Mouse (Mus musculus) splenic B cell, adult 2 months (primary cell): Measurements from ENCODE around the gene Csrp1.

Experiments
- DNase-seq: peaks from one replicate; pipeline ENCODE4 v3.0.0-alpha.2; 2011; ENCODE audit warnings: low read depth, low spot score
- H3K27me3 ChIP-seq: 2 replicates; pipeline ENCODE4 v1.6.1; 2012; ENCODE audit warnings: mild to moderate bottlenecking, low read length, moderate library complexity, mixed read lengths; ENCODE audit not compliant: control insufficient read depth, poor library complexity, insufficient read depth, severe bottlenecking
- H3K36me3 ChIP-seq: 2 replicates; pipeline ENCODE4 v1.6.1; 2012; ENCODE audit warnings: mild to moderate bottlenecking, low read length, moderate library complexity, mixed read lengths; ENCODE audit not compliant: control insufficient read depth, poor library complexity, insufficient read depth, severe bottlenecking

Gene Csrp1

DNA sequence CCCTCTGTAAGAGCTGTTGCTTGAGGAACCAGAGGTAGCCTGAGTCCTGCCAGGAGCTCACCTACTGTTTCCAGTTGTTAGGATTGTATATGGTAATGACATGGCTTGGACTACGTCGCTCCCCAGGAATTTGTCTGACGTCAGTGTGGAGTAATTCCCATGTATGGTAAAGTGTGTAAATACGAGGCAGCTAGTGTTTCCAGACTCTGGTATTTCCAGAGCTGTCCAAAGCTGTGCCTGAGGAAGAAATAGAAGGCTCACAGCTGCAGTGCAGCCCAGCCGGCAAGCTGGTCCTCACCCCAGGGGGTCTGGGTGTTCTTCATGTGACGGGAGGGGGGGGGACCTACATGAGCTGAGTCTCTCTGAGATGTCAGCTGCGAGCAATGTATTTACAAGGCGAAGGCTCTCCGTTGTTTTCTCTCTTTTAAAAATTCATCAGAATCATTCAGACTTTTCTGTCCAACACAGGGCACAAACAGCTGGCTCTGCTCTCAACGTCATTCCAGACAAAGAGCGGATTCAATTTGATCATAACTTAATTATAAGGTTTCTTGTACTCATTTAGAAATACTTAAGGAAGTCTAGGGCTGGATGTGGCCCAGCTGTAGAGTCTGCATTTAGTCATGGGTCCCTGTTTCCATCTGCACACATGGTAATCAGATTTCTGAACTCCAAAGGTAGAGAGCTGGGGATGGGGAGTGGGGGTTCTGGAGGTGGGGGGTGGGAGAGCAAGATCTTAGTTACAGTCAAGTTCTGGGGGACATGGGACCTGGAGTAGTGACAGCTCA, 12.2 kb downstream of the Csrp1 start:
- Histone ChIP-seq H3K36me3 (no peaks in the 10 kb centered on the region; the same call in 1 of the 2 replicates), H3K27me3 (no peaks in the 10 kb centered on the region)
- DNase-seq, result no peak

DNA sequence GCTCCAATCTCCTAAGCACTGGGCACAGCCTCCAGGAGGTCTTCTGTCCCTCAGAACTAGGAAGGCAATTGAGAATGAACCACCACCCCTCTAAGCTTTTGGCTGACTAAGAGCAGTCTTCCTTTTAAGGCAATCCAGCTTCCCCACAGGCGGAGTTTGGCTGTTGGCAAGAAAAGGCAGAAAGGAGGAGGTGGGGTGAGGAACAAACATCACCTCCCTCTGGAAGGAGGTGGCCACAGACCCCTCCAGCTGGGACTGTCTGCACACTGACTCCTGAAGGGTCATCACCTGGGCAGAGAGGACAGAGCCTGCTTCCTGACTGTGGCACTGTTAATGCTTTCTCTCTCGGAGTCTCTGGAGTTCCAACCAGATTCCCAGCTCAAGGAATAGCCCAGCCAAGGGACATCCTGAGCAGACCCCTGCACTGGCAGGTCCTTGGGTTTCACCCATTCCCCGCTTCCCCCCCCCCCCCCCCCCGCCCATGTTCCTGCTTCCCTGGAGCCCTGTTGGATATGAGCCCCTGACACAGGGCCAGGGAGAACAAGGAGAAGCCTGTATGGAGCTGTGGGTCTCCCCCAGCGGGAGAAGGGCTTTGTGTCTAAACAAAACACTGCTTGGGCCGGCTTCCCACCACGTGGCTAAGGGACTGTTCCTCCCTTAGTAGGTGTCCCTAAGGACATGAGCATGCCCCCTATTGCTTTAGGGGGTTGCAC, 14.5 kb downstream of the Csrp1 start:
- no peak for DNase-seq
- H3K27me3 ChIP-seq, result no peaks in the 10 kb centered on the region
- H3K36me3 ChIP-seq, result no peaks in the 10 kb centered on the region; the same call in 1 of the 2 replicates

DNA sequence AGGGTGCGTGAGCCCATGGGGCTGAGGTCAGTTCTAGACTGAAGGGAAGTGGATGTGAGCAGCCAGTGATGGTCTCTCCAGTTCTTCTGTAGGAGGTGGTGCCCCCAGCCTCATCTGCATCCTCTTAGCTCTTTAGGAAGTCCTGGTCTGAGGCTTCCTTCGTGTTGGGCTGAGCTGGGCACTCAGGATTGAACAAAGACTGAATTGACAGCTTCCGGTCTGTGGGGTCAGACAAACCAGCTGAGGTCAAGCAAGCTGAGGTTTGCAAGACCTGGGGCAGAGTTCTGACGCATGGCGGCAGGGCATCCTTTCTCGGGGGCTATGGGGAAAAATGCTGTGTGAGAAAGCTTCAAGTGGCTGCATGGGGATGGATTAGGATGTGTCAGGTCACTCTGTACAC, 15.6 kb downstream of the Csrp1 start:
- Histone ChIP-seq H3K27me3 (no peaks in the 10 kb centered on the region), H3K36me3 (no peaks in the 10 kb centered on the region; the same call in 1 of the 2 replicates)
- no peak for DNase-seq

DNA sequence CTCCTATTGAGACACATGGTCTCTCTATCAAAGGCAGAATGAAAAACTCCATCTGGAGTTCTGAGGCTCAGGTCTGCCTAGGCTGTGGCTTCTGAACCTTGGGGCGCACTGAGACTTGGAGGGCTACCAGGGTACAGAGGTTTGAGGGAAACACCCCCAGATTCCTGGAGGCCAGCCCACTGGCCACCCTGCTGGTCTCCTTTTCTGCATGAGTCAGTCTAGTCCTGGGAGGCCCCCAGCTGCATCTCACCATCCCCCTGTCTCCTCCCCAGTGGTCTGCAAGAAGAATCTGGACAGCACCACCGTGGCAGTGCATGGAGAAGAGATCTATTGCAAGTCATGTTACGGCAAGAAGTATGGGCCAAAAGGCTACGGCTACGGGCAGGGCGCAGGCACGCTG, 25.1 kb downstream of the Csrp1 start:
- Histone ChIP-seq H3K36me3 (no peaks in the 10 kb centered on the region; the same call in none of the 2 replicates), H3K27me3 (no peaks in the 10 kb centered on the region)
- no peak for DNase-seq

DNA sequence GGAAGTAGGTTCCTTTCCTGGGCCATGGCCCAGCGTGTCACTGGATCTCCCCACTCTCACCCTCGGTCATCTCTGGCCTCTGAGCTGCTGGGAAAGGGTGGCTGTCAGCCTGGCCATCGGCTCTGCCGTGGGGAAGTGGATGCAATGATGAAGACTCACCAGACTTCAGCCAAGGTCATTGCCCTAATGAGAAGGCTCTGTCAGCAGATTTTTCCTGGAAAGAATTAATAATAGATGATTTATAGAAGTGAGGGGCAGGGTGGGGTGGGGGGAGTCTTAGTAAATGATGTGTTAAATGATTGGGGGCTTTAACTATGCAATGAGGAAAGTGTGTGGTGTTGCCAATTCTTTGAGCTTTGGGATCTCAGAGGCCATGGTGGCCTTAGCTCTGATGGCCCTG, 26.4 kb downstream of the Csrp1 start:
- no peak for DNase-seq
- Histone ChIP-seq H3K27me3 (no peaks in the 10 kb centered on the region), H3K36me3 (no peaks in the 10 kb centered on the region; the same call in none of the 2 replicates)

DNA sequence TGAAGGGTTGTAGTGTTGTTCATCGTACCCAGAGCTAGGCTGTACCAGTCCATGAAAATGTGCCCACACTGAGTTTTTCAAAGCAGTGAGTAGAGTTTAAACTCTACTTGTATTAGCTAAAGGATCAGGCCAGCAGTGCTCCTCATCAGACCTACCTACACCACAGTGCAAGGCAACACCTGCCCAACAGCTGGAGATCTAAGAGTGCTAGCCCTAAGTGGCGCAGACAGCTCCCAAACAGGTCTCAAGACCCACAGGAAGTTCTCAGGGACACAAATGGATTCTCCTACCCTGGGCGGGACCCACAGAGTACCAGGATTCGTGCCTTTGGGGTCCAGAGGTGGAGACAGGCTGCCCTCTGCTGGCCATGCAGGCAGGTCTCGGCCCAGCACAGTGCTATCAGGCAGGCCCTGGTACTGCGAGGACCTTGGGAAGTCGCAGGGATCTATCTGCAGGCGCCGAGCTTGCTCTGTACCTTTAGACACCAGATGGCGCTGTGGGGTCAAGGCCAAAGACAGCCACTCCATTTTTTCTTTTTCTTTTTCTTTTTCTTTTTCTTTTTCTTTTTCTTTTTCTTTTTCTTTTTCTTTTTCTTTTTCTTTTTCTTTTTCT, 33.0 kb downstream of the Csrp1 start:
- Histone ChIP-seq H3K27me3 (no peaks in the 10 kb centered on the region), H3K36me3 (no peaks in the 10 kb centered on the region; the same call in none of the 2 replicates)
- peak; percentile 95 for DNase-seq

DNA sequence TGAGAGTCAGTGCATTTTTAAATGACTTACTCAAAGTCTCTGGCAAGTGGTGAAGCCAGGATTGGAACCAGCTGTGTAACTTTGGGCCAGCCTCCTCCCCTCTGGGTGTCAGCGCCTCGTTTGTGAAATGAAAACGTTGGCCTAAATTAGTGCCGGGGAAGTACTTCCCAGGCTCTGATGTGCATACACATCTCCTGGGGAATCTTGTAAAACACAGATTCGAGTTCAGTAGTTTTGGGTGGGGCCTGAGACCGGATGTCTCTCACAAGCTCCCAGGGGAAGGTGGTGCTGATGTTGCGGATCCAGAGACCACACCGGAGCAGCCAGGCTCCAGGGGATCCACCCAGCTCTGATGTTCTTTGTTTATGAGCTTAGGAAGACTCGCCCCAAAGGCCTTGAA, 35.4 kb downstream of the Csrp1 start:
- H3K36me3 ChIP-seq, result no peaks in the 10 kb centered on the region; the same call in none of the 2 replicates
- no peak for DNase-seq
- no peaks in the 10 kb centered on the region for H3K27me3 ChIP-seq

DNA sequence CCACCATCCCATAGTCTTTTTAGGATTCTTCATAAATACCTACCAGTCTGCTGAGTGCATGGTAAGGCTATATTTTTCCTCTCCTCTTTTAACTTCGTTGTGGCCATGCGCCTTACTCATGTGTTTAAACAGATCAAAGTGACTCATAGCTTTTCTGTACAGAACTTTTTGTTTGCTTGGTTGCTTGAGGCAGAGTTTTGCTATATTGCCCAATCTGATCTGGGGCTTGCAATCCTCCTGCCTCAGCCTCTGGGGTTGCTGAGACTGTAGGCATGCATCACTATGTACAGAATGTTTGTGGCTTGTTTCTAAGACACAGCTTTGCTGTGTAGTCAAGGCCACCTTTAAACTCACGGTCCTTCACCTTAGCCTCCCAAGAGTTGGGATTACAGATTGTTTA, 36.1 kb downstream of the Csrp1 start:
- no peaks in the 10 kb centered on the region; the same call in 1 of the 2 replicates for H3K36me3 ChIP-seq
- DNase-seq, result no peak
- no peaks in the 10 kb centered on the region for H3K27me3 ChIP-seq

DNA sequence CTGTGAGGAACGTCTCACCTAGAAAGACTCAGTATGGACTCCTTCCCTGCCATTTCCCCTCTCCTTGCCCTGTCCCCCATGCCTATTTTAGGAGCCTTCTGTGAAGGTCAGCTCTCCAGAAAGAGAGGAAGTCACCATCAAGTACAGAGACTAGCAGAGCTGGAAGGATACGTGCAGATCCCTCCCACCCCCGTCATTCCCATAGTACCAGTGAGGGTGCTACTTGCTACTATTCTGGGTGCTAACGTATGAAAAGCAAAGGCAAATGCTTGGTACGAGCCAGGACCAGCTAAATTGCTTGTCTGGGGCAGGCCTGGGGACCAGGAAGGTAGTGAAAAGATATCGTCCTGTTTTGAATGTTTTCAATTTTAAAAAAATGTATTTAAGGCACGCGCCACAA, 37.4 kb downstream of the Csrp1 start:
- no peaks in the 10 kb centered on the region for H3K36me3 ChIP-seq
- no peak for DNase-seq
- no peaks in the 10 kb centered on the region for H3K27me3 ChIP-seq

DNA sequence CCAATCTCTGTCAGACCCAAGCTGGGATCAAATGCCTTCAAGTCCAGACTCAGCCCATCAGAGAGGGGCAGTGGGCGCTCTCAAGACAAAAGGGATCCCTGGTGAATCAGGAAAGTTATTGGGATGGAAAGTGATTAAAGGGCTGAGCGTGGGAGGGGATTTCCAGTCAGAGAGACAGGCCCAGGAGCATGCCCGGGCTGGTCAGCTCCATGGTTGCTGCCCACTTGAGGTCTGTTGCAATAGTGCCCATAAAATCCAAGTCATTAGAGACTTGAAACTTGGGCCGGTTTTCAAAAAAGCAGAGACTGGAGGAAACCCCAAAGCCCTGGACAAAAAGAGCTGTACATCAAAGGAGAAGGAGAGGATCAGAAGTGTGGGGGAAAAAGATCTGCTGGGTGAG, 39.8 kb downstream of the Csrp1 start:
- no peak for DNase-seq
- H3K36me3 ChIP-seq, result no peaks in the 10 kb centered on the region
- no peaks in the 10 kb centered on the region for H3K27me3 ChIP-seq

DNA sequence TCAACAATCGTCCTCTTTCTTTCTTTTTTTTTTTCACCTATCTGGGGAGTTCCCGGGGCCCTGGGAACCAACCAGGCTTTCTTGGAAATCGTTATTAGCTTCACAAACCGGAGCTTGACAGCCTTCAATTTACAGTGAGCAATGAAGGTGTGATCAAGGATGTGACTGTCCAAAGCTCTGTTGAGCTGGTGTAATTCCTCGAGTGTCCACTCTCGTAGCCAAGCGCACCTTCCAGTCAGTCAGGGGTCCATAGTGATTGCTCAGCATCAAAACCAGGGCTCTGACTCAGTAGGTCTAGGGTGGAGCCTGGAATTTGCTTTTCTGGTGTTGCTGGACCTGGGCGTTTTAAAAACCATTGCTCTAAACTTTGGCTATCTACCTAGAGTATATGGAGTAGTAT, 40.4 kb downstream of the Csrp1 start:
- no peak for DNase-seq
- Histone ChIP-seq H3K36me3 (no peaks in the 10 kb centered on the region), H3K27me3 (no peaks in the 10 kb centered on the region)

DNA sequence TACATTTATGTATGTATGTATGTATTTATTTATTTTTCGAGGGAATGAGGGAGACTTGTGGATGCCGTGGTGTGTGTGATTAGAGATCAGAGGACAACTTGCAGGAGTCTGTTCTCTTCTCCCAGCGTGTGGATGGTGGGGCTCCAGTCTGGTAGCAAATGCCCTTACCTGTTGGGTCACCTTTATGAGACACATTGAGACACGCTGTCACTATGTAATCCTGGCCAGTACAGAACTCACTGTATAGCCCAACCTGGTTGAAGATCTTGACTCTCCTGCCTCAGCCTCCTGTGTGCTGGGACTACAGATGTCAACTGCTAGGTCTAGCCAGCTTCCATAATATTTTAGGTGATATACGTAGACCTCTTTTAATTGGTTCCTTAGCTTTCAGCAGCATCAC, 41.9 kb downstream of the Csrp1 start:
- H3K36me3 ChIP-seq, result no peaks in the 10 kb centered on the region
- DNase-seq, result no peak
- no peaks in the 10 kb centered on the region for H3K27me3 ChIP-seq

DNA sequence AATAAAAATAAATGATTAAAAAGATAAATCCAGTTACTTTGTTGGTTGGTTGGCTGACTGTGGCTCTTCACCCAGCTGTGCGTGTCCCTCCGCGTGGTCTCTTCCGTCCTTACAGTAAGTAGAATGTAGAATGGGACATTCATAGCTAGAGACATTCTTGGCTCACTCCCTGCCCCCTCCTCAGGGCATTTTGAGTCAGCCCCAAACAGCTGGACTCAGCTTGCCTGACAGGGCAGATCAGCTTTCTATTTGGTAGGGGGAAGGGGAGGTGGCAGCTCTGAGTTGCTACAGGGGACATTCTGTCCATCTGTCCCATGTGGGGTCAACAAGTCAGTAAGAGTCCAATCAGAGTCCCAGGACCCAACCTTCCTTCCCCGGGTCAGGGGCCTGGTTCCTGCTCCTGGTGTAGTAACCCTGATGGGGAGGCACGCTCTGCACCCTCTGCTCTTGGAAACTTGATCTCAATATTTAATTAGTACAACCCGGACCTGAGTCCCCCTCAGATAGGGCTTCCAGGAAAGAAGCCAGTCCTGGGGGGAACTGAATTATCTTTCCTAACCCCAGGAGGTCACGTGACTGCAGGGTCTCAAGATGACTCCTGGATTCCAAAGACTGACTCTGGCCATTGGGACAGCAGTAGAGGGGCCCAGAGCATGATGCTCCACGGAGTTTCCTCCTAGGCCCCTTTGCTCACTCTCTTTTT, 43.8 kb downstream of the Csrp1 start:
- no peak for DNase-seq
- H3K36me3 ChIP-seq, result no peaks in the 10 kb centered on the region
- H3K27me3 ChIP-seq, result no peaks in the 10 kb centered on the region

DNA sequence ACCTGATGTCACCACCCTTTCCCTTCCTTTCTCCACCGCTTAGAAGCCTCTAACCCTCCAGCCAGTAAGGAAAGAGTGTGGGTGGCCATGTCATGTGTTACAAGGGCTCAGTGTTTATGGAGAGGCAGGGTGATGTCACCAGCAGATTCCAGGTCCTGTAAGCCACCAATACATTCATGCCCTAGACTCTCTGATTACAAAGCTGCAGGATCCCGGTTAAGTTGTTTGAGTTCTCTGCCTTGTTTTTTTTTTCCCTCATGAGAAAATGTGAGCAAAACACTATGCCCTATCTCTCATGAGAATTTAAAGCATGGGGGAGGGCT, 44.3 kb downstream of the Csrp1 start:
- no peaks in the 10 kb centered on the region for H3K27me3 ChIP-seq
- DNase-seq, result no peak
- H3K36me3 ChIP-seq, result no peaks in the 10 kb centered on the region
